Mouse (Mus musculus): ENCODE data around the gene Grk6.
A peak's percentile ranks its signal among the peaks of the same experiment; 100 is the strongest.

DNA sequence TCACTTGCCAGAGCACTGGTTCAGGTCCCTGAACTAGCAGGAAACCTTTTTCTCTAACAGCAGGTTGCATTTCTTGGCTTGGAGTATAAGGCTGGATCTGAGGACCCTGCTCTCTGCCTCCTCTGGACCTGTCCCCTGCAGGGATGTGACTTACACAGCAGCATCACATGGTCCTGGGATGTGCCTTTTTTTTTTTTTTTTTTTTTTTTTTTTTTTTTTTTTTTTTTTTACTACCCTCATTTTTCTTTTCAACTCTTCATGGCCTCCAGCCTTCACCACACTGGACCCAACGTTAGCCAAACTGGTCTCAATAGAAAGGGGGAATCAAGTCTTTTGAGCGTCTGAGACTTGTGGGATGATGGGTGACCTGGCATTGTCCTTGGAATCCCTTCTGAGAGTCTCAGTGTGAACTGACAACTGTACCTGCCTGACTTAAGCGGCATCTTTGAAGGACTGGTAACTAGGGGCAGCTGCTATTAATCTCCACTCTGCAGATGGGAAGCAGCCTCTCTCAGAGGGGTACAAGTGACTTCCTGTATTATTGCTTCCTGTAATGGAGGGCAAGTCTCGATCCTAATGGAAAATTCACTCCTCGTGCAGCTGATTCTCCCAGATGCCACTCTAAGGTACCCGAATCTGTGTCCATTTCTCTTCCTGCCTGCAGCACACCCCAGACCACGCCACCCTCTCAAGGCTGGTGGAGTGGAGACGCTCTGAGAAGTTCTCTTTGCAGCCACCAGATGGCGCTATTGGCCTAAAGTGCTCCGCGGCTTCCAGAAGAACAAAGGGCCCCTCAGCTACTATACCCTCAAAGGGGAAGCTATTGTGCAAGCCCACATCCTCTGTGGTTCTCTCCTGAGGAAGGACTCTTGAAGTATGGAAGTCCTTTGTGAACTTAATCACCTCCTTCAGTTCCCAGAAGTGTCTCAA, 39.8 kb upstream of the Grk6 start:
- TF ChIP-seq CTCF (IDR thresholded peaks at IDR 0.05; ENCODE audit: low read depth) (peak; percentile 95), EP300 (IDR thresholded peaks at IDR 0.05; ENCODE audit: low read depth) (no peak)

Data from liver, embryonic 14.5 days (tissue).